Mouse (Mus musculus) neutrophil, adult 5-6 weeks (primary cell): ENCODE results near the gene Tufm. TPM values are rescaled to one million over a fixed set of nuclear protein-coding genes. Genes with fewer than 3 reads are reported as not detected.

ENCODE experiments used
- ATAC-seq: fragments of 151-379, 151-347 bp; 2 replicates; pipeline ENCODE4 v1.8.0; 2017; ENCODE audit warnings: mild to moderate bottlenecking, moderate TSS enrichment; ENCODE audit not compliant: insufficient number of reproducible peaks, poor library complexity, low FRiP score, severe bottlenecking; ENCODE audit errors: extremely low read depth
- total RNA-seq: library from RNA; stranded (forward); fragments of 200-1000 nt; gene quantifications from 2 replicates; pipeline ENCODE4 v1.2.3, GENCODE M21; 2017

The Tufm gene
- total RNA-seq, 1 experiment from 2014 or later = 33.6 TPM

DNA sequence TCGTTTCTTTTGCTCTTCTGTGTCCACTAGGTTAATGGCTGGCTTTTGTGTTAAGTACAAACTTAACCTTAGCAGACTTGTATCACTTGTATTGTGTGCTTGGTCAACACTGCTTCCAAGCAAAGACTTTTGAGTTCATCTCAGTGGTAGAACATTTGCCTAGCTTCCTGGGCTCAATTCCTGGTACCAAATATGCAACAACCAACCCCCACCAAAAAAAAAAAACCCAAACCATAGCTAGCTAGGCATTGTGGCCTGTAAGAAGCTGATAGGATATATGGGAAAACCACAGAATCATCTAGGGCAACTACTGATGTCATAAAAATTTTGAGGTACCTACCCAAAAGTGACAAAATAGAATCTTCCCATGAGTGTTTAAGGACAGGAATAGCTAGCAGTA, 3.8 kb downstream of the Tufm start:
- ATAC-seq = no peak

DNA sequence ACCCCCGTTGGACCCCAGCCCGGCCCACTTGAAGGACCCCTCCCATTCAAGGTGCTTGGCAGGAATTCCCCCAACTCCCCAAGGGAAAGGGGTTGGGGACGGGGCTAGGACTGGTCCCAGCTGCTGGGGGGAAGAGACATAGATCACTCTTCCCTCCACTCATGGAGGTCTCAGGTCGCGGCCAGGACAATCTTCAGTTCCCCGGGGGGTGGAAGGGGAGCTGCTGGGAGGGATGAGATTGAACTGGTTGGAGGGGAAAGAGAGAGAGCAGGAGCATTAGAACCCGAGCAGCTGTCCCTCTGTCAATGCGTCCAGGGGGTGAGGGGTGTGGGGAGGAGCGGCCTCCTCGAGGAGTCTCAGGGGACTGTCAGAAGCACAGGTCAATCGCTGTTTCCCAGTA, 4.8 kb downstream of the Tufm start:
- no peak for ATAC-seq

DNA sequence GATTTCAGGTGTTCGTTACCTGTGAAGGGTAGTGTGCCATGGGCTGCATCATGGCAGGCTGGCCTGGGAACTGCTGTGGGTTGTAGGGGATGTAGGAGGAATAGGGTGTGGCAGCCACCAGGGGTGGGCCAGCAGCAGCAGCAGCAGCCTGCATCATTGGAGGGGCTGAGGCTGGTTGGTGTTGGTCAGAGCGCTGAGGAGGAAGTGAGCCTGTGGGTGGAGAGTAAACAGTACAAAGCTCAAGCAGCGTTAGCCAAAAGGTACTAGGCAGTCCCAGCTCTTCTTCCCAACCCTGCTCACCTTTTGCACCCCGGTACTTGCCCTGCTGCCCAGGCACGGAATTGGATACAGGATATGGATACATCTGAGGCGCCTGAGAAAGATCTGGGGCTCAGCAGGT, 7.0 kb downstream of the Tufm start:
- ATAC-seq = no peak

DNA sequence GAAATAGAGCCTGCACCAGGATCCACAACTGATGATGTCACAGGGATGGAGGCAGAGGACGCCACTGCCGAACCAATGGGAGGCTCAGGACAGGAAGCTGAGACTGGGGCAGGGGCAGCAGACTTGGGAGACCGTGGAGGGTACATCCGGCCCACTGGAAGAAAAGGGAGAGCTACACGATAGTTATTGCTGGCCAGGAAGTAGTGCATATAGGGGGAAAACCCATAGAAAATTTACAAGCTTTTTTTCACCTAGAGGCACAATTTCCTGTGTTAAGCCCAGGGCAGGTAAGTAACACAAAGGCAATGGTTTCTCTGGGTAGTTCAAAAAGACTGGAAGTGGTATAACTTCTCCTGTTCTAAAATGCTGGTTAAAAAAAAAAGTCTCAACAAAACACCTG, 9.3 kb downstream of the Tufm start:
- no peak for ATAC-seq

DNA sequence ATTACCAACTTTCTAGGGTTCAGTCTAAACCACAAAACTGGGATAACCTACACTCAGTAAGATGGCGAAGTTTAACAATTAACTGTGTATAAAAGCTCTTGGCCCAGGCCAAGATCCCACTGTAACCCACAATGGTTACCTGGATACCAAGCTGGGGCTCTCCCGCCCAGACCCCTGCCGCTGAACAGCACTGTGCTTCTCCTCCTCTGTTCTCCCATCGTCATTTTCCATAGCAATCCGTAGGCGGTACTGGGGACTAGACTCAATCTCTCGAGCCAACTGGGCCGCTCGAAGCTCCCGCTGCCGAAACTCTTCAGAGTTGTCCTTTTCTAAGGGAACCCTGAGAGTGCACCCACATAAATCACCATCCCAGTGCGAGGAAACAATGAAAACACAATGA, 10.8 kb downstream of the Tufm start:
- no peak for ATAC-seq

DNA sequence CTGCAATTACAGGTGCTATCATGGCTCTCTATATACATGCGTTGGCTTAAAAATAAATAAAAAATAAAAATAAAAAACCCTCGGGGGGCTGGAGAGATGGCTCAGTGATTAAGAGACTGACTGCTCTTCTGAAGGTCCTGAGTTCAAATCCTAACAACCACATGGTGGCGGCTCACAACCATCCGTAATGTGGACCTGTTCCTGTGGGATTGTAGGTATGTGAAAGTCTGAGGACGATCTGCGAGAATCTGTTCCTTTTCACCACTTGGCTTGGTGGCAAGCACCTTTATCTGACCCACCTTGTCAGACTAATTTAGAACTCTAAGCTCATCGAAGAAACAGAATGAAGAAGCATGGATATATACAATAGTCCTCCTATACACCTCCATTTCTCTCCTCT, 12.3 kb downstream of the Tufm start:
- no peak for ATAC-seq

DNA sequence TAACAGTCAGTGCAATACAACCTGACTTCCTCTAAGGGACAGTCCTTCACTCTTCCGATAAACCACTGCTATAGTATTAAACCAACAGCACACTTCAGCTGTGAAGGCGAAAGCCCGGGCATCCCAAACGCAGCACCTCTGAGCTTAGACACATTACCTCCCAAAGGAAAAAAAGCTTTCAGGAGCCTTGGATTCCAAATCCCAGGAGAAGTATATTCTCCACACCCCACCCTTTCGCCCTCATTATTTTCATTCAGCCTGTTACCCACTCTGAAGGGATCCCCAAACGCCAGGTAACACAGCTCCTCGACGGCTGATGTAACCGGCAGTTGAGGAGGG, 14.5 kb downstream of the Tufm start:
- ATAC-seq = no peak

DNA sequence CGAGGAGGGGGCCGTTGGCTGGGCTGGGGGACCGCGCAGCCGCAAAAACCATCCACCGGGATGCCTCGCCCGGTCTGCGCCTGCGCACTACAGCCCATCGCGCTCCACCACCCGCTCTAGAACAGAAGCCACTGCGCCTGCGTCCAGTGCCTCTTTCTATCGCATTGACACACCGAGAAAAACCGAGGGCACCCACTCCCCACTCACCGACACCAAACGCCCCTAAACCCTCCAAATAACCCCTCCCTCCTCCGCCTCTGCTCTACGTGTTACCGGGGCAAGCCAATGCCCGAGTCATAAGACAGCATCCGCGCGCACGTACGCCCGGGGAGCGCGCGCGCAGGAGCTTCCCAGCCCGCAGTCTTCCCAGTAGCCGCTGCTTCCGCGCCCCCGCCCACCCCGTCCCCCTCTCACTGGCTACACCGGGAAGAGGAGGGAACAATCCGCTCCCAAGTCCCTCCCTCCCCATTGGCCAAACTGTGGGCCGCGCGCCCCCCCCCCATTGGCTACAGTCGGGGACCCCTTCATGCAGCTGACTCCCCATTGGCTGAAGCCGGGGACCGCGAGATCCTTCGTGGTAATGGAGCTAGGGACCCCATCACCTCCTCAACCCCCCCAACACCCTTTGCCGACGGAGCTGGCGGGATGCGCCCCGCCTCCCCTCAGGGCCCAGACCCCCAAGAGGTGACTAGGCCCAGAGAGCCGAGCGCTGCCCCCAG, 15.0 kb downstream of the Tufm start:
- peak; percentile 14 for ATAC-seq

DNA sequence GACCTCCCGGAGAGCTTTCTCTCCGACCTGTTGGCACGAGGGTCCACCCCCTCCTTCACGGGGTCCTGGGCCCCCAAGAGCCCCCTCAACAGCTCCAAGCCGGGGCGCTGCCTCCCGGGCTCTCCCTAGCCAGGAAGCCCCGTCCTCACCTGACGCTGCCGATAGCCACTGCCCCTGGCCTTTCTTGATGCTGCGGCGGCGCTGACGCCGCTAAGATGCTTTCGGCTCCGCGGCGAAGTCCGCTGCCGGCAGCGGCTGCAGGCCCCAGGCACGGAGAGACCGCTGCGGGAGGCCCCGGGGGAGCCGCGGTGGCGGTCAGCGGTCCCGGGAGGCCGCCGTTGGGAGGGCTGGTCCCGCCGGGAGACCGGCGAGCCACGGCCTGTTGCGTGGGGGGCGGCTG, 15.6 kb downstream of the Tufm start:
- ATAC-seq = no peak

DNA sequence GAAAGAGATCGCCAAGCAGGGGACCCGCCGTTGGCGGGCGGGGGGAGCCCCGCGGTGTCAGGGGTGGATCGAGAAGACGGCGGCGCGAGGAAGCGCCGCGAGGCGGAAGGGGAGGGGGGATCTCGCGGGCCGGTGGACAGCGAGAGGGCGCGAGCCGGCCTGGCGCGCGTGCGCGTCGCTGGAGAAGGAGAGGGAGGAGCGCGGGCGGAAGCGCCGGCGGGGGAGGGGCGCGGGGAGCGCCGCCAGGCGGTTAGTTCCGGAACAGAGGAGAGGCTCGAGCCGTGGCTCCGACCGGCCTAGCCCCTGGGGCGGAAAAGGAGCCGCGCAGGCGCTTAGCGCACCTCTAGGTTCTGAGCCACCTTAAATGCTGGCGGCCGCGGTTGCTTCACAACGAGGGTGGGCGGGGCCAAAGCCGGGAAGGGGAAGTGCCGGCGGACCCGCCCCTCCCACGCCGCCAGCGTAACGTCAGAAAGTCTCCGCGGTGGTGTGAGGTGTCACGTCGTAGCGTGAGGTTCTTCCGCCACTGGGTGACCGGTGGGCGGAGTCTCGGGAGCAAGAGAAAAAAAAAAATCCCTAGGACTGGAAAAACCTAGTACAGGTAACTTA, 16.2 kb downstream of the Tufm start, which contains the start of gene Atxn2l:
Gene Atxn2l (minus strand): TSS at position 165 of the 606 bp plus-strand sequence.
- peak; percentile 86 for ATAC-seq

DNA sequence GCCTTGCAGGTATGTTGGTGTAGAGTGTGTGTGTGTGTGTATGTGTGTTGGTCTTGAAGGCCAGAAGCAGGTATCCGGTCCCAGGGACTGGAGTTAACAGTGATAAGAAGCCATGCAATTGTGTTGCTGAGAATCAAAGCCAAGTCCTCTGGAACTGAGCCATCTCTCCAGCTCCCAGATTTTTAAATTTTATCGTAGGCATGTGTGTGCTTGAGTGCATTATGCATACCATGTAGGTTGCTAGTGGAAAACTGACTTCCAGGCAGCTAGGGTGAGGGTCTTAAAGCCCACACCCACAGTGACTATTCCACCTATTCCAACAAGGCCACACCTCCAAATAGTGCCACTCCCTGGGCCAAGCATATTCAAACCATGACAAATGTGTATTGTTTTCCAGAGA, 17.8 kb downstream of the Tufm start:
- ATAC-seq = no peak

DNA sequence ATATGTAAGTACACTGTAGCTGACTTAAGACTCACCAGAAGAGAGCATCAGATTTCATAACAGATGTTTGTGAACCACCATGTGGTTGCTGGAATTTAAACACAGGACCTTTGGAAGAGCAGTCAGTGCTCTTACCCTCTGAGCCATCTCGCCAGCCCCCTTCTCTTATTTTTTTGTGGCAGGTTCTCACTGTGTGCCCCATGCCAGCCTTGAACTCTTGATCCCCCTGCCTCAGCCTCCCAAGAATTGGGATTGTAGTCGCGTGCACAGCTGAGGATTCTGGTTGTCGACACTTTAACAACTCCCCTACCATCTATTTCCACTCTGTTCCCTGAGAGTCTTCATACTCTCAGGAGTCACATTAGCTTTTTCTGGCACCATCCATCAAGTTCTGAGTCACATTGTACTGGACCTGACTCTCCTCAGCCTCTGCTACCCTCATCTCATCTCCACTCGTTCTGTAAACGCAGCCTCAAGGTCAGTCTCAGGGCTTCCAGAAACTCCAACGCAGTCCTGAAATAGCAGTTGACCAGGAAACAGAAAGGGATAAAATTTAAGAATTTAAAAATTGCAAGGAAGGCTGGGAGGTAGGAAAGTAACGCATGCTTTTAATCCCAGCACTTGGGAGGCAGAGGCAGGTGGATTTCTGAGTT, 20.1 kb downstream of the Tufm start:
- ATAC-seq = no peak

DNA sequence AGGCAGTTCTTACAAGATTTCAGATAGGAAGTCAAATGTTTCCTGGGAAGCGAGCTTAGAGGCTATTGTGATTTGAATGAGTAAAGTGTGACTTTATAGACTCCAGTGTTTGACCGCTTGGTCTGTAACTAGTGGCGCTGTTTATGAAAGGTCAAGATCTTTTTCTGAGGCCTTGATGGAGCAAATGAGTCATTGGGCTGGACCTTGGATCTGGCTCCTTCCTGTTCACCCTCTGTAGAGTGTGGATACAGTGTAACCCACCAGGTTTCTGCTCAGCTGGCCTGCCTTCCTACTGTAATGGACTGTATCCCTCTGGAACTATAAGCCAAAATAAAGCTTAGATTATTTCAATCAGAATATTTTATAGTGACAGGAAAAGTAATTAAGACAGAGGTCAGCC, 24.1 kb downstream of the Tufm start:
- no peak for ATAC-seq

DNA sequence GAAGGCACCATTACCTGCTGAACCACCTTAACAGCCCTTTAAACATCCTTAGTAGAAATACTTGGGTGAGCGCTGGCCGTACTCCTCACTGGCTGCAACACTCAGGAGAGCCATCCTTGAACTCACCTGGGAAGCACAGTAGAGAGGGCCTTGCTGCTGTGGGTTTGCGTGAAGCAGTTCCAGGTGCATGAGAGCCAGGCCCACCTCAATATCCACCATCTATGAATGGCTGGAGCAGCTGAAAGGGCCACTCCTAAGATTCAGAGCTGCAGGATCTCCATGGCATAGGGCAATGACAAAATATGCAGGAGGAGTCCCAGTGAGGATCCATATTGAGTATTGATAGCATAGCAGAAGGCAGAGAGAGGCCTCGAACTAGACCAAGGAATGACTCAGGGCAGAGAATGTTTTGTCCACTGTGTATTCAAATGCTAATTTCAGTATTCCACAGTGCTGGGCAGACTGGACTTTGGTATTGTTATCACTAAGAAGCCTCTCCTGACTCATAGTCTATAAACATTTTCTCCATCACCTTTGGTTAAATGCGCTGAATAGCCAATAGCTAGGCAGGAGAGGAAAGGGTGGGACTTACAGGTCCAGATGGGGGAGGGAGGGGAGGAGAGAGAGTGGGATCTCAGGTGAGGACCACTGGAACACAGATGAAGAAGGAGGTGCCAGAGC, 31.2 kb downstream of the Tufm start:
- no peak for ATAC-seq

DNA sequence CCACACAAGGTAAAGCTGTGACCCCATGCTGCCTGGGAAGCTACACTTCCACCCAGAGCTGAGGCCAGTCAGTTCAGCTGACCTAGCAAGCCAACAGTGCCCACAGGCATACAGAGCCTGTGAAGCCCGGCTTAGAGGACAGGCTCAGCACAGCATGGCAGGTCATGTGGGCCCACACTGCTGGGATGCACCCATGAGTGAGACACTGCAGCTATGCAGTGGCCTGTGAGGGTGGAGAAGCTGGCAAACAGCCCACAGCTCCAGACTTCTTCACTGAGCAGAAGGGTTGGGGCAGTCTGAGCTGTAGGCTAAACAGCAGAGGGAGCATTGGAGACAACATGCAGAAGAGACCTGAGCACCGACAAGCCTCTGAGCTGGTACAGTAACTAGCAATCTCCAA, 32.4 kb downstream of the Tufm start:
- ATAC-seq = no peak

DNA sequence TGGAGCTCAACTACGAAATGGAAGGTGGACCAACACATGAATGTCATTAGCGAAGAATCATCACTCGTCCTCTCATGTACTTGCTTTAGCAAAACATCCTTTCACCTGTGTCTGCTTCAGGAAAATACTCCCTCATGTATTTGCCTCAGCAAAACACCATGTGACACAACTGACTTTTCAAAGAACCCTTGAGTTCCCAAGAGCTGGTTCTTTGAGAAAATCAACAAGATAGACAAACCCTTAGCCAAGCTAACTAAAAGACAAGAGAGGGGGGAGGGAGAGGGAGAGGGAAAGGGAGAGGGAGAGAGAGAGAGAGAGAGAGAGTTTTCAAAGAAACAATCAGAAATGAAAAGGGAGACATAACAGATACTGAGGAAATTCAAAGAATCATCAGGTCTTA, 36.2 kb downstream of the Tufm start:
- ATAC-seq = no peak

DNA sequence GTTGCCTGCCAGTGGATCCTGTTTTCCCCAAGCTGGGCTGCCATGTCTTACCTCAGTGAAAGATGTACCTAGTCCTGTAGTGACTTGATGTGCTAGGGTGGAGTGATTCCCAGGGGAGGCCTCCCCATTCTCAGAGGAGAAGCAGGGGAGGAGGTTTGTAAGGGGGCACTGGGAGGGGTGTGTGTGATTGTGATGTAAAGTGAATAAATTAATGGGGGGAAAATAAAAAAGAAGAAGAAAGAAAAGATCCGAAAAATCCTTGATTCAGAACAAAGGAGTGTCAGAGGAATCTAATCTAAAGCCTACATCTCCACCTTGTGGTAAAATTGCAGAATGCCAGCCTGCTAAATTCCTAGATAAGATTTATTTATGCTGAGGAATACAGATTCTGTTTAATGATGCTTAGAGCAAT, 41.0 kb downstream of the Tufm start:
- ATAC-seq = peak; percentile 69; the same call in 1 of the 2 replicates

DNA sequence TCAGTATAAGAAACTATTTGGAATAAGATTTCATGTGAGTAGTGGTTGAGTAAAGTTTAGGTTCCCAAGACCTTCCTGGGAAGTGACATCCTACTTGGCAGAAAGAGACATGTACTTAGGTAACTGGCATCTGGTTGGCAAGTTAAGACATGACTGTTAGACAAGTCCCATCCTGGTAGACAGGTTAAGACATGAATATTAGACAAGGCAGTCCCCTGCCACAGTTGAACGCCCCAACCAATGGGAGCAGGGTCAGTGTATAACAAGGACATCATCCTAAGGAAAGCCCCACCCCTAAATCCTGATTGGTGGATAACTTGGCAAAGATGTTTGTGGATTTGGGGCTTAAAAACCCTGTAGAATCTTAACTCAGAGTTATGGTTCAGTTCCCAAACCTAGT, 46.3 kb downstream of the Tufm start:
- no peak for ATAC-seq

DNA sequence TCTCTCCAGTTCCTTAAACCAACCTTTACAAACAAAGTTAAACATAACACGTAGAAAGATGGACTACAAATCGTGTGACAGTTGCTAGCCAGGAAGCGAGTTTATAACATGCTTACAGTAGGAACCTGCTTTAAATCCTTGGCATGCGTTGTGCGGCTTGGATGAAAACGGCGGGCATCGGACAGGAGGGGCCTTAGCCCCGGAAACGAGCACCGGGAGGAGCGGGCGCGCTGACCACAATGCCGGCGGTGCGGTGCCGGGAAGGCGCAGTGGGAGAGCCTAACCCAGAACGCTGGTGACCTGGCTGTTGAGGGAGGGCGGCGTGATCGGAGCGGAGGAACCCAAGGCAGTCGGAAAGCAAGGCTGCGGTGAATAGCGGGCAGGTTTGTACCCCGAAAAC, 48.6 kb downstream of the Tufm start:
- no peak for ATAC-seq

DNA sequence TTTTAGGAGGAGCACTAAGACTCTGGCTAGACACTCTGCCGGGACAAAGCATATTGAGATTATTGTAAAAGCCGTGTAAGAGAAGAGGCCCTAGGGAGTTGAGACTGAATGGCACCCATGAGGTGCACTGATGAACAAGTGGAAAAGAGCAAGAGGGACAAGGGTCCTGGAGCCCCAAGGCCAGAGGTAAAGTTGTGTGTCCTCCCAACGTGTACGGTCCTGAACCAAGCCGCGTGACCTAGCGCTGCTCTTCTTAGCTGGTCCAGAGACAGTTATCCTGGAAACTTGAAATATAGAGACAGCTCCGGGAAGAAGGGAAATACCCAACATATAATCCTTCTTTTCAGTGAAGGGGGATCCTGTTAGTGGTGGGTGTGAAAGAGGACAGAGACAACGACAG, 49.3 kb downstream of the Tufm start:
- no peak for ATAC-seq
